Mouse (Mus musculus) E14TG2a.4 (cell line): ENCODE results near the gene 4931414P19Rik.

Source experiments
- CTCF ChIP-seq: conservative IDR thresholded peaks from 2 replicates; pipeline ENCODE4 v1.5.1; 2014; ENCODE audit warnings: low read length
- POU5F1 ChIP-seq: IDR thresholded peaks from 2 replicates; pipeline ENCODE4 v1.6.1; 2014; ENCODE audit warnings: low read length, borderline replicate concordance

GRCm38 (mm10) chr14:54617152-54617896 is 11.5 kb upstream of the 4931414P19Rik start:
- TF ChIP-seq CTCF (peak; percentile 42), POU5F1 (no peak)
